Mouse (Mus musculus): ENCODE results near the gene Ndufs4.

GRCm38 (mm10) chr13:114277277-114277676 is 110.8 kb downstream of the Ndufs4 start:
- TF ChIP-seq CTCF (IDR thresholded peaks at IDR 0.05; ENCODE audit: insufficient read depth, low read depth, low read length), result no peak
- no peak for TF ChIP-seq POLR2A (IDR thresholded peaks at IDR 0.05; ENCODE audit: insufficient read depth, low read depth, low read length)
